Mouse (Mus musculus) layer of hippocampus, adult 18-20 months (tissue): ENCODE data around the gene Erh. TPM values are rescaled to one million over a fixed set of nuclear protein-coding genes. Genes with fewer than 3 reads are reported as not detected.

ENCODE experiments used
- DNase-seq, 2 experiments: peaks; one replicate each; pipeline ENCODE4 v3.0.0; 2022; ENCODE audit warnings: low spot score in 2 of 2
- long read RNA-seq: library from polyadenylated mRNA; stranded (forward); transcript quantifications from one replicate; pipeline ENCODE4 v2.0.0, GENCODE M21; 2021
- total RNA-seq, 2 experiments: library from RNA; stranded (reverse); gene quantifications; 2 replicates each; pipeline ENCODE4 v1.2.3; 2021

Erh gene
- total RNA-seq = 10 to 100 TPM; 29.9 to 34.3 TPM
- long read RNA-seq, transcript Erh-201 (4 exons, 1,293 nt) = major isoform, 75 of 84 reads
- long read RNA-seq, partial matches to known transcripts = 3 of 84 reads
- long read RNA-seq, other reads (novel, unspliced or antisense) = 3 of 84 reads

DNA sequence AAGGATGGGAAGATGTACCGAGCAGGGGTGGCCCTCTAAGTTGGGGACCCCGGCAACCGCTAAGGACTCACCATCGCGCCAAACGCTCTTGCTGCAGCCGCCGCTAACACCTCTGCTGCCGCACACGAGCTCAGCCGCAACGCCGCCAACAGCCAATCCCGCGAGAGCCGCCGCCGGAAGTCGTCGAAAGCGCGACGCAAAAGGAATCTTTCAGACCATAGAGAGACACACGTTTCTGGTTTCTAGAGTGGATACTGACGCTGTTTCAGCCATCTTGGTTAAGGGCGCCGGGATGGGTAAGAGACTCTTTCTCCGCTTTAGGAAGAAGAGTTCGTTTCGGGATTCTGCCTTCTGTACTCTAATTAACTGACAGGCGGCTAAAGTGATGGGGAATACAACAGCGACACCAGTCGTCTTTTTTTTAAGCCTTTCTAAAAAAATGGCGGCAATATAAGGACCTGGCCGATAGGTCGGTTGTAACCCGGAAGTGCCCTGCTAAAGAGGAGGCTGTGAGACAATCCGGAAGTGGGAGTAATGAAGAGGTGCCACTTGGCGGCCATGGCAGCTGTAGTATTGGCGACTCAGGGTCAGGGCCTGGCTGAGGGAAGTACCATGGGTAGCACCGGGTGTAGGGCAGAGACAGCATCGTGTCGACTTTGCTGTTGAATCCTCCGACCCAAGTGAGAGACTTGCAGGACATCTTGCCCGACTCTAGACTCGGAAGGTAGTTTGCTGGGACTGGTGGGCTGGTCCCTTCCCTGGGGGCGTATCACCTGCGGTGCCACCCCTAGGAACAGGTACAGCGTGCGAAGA is at the start of gene Erh, which contains the start of gene Slc39a9:
Gene Erh, minus strand, starts transcription at position 649 of the 813 bp plus-strand sequence.
Gene Slc39a9, plus strand, starts transcription at position 191 of the 813 bp plus-strand sequence.
- DNase-seq = peak; percentile 93 to 97

GRCm38 (mm10) chr12:80693700-80694099 is 49.6 kb upstream of the Erh start:
- no peak for DNase-seq

DNA sequence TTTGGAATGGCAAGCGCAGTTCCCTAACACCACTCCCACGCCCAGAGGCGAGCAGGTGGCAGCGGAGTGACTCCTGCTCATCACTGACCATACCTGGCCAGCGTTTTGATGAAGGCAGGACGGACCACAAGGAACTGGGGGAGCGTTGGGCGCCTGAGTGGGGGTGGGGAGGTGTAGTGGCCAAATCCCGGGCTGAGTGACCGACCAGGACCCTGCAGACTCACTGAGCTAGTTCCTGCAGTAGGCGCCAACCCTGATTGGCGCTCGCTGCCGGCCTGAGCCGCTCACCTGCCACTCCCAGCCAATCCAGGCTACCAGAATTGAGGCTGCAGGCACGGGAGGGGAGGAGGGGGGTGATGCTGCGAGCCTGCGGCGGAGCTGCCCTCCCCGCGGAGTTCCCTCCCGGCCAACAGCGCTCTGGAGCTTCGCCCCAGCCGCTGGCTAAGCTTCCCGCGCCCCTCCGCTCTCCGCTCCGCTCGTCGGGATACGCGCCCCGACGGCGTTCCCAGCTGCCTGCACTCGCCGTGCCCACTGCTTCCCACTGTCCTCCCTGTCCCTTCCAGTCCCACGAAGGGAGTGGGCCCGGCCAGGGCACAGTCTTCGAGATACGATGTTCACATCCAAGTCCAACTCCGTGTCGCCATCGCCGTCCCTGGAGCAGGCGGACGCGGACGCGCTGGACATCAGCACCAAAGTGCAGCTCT is 48.3 kb upstream of the Erh start, which contains the start of gene Plekhd1:
Gene Plekhd1, plus strand, starts transcription at position 323 of the 704 bp plus-strand sequence.
- DNase-seq = peak in 1 of 2 experiments; percentile 23

GRCm38 (mm10) chr12:80691671-80692091 is 47.5 kb upstream of the Erh start:
- DNase-seq = no peak

DNA sequence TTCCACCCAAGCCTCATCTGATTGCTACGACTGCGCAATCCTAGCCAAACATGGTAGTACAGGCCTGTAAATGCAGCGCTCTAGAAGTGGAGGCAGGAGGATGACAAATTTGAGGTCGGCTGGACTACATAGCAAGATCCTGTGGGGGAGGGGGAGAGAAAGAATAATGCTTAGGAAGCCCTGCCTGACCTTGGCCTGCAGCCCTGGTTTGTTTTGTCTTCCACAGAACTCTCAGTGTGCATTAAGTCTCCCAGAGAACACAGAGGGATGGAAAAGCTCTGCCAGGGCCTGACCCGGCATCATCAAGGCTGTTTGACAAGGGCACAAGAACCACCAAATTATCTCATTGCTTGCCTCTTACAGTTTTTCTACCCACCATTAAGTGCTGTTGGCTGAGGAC is 45.6 kb upstream of the Erh start:
- DNase-seq = no peak

- DNase-seq = peak in 1 of 2 experiments; percentile 47
These were observed 43.7 kb upstream of the Erh start for GRCm38 (mm10) chr12:80687788-80688211.

GRCm38 (mm10) chr12:80684316-80684715 is 40.2 kb upstream of the Erh start:
- no peak for DNase-seq

DNA sequence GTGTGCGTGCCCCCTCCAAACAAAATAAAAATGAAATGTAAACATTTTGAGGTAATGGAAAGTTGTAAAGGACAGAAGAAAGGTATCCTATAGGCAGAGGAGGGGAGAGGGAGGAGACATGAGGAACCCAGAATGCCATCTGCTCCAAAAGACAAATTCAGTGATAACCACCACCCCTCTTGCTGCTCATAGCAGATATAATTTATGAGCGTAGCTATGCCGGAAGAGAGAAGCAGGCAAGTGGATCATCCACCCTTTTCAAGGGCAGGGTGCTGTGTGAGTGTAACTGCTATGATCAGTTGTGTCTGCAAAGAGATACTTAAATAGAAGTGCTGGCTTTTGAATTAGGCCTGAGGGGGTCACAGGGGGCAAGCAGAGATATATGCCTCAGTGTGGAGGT is 39.4 kb upstream of the Erh start:
- DNase-seq = no peak

- DNase-seq = peak in 1 of 2 experiments; percentile 61
These were observed 37.2 kb upstream of the Erh start for GRCm38 (mm10) chr12:80681340-80681739.

- DNase-seq = peak in 1 of 2 experiments; percentile 81
These were observed 29.0 kb upstream of the Erh start for GRCm38 (mm10) chr12:80673170-80673569.

- no peak for DNase-seq
These were observed 24.2 kb upstream of the Erh start for GRCm38 (mm10) chr12:80668391-80668790.

- no peak for DNase-seq
These were observed 19.8 kb upstream of the Erh start for GRCm38 (mm10) chr12:80663935-80664334.

- no peak for DNase-seq
These were observed 18.2 kb upstream of the Erh start for GRCm38 (mm10) chr12:80662322-80662721.

GRCm38 (mm10) chr12:80658661-80659060 is 14.5 kb upstream of the Erh start:
- peak in 1 of 2 experiments; percentile 31 for DNase-seq

GRCm38 (mm10) chr12:80654659-80655025 is 10.5 kb upstream of the Erh start:
- DNase-seq = no peak

GRCm38 (mm10) chr12:80653951-80654658 is 10.0 kb upstream of the Erh start:
- DNase-seq = no peak

GRCm38 (mm10) chr12:80646377-80646776 is 2.2 kb upstream of the Erh start:
- DNase-seq = no peak

- no peak for DNase-seq
These were observed 346 bp upstream of the Erh start for GRCm38 (mm10) chr12:80644506-80644868.

DNA sequence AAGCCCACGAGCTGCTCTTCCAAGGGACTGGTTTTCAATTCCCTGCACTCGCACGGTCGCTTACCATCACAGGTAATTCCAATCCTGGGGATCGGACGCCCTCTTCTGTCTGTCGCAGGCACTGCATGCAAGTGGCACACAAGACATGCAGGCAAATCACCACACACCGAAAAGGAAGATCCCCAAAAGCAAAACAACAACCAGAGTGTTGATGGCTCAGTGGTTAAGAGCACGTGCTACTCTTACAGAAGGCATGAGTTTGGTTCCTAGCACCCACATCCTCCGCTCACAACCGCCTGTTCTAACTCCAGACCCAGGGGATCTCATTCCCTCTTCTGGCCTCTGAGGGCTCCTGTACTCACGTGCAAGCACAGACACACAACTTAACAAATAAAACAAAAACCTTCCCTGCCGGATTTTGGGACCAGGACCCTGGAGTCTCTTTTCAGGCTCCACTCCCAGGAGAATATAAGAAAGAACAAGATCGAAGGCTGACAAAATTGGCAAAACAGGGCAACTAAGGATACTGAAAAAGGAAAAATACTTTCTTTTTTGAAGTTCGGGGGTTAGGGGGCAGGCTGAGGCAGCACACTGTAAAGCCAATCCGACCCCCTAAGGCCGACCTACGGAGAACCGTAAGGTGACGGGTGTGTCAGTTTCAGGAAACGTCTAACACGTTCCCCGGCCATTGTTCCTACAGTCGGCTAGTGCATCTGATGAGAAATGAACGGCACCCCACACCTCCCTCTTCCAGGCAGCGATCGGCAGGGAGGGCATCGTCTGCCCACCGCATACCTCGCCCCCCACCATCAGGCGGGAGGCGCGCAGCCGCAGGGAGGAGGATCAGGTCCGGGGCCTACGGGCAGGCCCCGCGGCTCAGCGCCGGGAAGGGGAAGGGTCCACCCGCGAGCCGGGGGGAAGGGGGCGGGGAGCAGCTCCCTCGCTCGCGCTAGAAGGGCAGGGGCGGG is 1.1 kb downstream of the Erh start:
- DNase-seq = peak in 1 of 2 experiments; percentile 37

GRCm38 (mm10) chr12:80631790-80632189 is 12.4 kb downstream of the Erh start:
- no peak for DNase-seq
